Mouse (Mus musculus): ENCODE results near the gene Amdhd1.
A peak's percentile ranks its signal among the peaks of the same experiment; 100 is the strongest.

Amdhd1 gene

DNA sequence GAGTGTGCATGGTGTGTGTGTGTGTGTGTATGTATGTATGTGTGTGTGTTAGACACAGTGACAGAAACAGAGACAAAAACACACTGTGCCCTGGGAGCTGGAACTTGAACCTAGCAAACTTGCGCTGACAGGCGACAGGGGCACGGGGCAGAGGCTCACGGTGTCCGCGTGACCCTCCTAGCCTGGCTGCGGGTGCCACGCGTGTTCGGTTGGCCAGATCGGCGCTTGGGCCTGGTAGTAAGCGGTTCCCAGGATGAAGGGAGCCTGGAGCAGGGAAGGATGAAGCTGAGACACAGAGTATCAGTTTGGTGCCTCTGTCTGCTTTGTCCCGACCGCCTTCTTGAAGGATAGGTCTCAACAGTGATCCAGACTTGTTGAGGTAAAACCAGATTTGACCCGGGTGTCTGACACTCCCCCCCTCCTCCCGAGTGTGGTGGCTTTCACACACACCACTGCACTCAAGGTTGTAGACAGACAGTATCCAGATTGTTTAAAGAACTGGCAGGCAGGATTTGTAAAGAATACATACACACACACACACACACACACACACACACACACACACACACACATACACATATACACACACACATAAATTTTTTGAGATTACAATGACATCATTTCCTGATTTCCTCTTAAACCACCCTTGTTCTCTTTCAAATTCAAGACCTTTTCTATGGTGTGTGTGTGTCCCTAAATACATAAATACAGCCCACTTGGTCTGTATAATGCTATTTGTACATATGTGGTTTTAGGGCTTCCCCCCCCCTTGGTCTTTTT lies 788 bp upstream of the Amdhd1 start, which contains the start of gene Ccdc38:
Ccdc38 (plus strand) TSS at position 202 of the 780 bp plus-strand sequence.
- no peak for DNase-seq (ENCODE audit: low spot score)

DNA sequence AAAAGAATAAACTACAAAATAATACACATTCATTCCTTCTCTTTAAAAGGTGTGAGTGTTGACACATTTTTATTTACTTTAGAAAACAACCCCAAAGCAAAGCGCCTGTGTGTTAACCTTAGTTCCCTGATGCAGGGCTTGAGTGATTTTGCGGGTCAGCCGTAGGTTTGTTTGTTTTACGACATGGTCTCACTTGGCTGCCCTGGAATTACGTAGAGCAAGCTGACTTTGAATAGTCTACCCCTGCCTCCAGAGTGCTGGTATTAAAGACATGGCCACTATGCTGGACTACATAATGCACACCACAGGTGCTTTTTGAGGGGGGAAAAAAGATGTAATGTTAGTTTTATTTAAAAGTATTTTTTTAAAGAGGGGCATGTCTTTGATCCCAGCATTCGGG lies 1.0 kb downstream of the Amdhd1 start:
- no peak for DNase-seq (ENCODE audit: low spot score)

DNA sequence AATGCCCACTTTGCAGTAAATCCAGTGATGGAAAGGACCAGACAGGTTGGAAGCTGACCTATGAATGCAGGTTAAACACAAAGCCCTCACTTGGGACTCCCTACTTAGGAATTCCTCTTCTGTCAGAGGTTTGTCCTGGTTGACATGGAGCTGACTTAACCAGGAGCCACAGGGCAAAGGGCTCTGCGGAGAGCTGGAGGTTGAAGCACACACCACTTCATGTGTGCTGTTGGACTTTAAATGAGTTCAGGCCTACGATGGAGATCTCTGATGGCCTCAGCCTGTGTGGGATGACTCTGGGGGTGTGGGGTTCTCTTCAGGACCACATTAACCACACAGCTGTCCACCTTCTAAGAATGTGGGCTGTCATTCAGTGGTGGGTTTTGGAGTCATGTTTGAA lies 1.5 kb downstream of the Amdhd1 start:
- DNase-seq (ENCODE audit: low spot score): no peak

DNA sequence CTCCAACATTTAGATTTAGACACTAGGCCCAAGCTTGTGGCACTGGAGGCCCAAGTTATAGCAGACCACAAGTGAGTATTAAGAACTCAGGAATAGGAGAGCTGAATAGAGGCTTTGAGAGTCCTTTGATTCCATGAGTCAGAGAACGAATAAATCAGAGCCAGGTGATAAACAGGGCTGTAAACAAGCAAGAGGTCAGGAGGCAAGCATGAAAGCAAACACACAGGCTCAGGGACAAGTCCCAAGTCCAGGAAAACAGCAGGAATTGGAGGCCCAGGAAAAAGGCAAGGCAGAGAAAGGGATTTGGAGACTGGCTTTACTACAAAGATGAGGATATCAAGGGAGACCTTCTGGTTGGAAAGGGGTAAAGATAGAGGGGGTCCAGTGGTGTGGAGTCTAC lies 14.5 kb downstream of the Amdhd1 start:
- DNase-seq (ENCODE audit: low spot score): no peak

DNA sequence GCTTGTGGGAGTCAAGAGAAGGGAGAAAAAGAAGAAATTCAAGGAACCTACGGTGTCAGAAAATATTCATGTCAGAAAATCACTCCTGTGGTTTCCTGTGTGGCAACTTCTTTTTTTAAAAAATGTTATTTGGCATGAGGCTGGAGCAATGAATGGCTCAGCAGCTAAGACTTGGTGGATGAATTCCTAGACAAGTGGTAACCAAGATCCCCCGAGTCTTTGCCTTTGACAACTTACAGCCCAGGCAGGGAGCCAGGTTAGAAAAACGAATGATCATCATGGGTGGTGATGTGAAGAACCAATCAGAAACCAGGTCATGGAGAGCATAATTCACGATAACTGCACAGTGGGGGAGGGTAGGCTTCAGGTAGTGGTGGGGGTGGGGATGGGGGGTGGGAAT lies 18.8 kb downstream of the Amdhd1 start:
- DNase-seq (ENCODE audit: low spot score): no peak

DNA sequence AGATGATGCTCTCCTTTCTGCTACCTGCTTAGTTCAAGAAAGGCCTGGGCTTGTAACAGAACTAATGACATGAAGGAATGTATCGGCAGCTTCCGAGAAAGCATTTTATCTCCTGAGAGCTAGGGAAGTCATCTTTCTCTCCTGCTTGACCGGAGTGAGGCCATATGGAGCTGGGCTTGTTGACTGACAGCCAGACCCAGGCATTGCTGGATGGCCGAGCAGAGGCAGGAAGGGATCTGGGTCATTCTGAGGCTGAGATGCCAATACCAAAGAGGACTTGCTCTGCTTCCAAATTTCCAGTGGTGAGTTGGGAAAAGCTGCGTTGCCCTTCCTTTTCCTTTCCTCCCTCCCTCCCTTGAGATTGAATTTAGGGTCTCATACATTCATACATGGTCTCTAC lies 20.1 kb downstream of the Amdhd1 start:
- no peak for DNase-seq (ENCODE audit: low spot score)

DNA sequence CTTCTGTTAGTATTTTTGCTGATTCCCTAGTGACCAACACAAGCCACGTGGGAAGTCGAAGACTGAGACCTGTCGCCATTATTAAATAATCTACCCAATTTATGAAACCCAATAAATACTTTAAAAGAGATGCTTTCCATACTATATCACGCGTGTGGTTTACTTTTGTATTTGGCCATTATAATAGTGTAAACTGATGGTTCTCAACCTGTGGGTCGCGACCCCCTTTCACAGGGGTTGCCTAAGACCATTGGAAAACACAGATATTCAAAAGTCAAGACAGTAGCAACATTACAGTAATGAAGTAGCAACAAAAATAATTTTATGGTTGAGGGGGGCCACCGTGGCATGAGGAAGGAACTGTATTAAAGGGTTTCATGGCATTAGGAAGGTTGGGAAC lies 20.7 kb downstream of the Amdhd1 start:
- DNase-seq (ENCODE audit: low spot score): no peak

DNA sequence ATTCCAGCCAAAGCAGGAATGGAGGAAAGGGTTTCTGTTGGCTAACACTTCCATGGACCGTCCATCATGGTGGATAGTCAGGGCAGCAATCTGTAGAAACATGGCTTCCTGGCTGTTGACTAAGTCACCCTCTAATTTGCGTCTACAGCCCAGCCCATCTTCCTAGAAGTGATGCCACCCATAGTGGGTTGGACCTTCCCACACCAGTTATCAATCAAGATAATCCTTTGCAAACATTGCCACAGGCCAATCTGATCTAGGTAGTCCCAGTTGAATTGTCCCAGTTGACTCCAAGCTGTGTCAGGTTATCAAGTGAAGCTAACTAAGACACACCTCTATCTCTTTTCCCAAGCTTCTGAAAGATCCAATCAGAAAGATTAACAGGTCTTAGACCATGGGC lies 21.2 kb downstream of the Amdhd1 start:
- DNase-seq (ENCODE audit: low spot score): no peak

DNA sequence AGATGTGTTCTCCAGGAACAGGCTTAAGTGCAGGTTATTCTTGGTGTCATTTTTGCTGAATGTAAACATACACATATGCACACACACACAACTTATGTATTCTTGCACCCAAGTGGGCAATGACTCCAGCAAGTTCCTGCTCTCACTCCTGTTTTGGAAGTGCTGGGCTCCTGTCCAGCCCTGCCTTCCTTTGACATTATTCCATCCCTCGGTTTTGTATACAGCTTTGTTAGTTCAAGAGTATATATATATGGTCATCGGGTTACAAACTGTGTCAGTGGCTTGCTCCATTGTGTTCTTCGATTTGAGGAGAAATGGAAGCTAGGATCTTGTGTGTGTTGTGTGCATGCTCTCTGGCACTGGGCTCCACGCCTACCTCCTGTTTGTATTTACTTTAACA lies 21.6 kb downstream of the Amdhd1 start:
- no peak for DNase-seq (ENCODE audit: low spot score)

DNA sequence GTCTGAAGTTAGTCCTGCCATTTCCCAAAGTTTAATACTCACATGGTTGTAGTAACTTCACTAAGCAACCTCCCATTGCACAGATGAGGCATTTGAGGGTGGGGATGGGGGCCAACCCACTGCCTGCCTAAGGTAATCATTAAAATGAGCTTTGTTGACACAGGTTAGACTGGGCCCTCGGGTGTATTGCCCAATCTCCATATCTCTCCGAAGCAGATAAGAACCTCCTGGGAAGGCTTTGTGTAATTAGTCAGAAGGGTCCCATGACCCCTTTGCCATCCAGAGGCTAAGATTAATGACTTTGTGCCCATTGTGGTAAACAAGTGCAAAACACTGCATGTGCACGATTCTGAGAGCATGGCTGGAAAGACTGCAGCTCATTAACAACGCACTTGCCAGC lies 22.1 kb downstream of the Amdhd1 start:
- no peak for DNase-seq (ENCODE audit: low spot score)

DNA sequence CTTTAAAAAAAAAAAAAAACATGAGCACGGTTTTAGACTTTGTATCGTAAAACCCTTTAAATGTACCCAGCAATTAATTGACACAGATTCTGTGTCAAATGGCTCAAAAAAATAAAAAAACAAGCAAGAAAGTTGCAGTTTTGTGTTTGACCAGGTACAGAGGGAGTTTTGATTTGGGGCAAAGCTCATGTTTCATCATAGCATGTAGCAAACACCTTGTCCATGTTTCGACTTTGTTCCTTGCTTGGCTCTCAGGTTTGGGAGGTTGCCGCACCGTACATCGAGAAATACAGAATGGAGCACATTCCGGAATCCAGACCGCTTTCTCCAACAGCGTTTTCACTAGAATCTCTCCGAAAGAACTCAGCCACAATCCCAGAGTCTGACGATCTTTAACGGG lies 23.9 kb downstream of the Amdhd1 start:
- no peak for DNase-seq (ENCODE audit: low spot score)

DNA sequence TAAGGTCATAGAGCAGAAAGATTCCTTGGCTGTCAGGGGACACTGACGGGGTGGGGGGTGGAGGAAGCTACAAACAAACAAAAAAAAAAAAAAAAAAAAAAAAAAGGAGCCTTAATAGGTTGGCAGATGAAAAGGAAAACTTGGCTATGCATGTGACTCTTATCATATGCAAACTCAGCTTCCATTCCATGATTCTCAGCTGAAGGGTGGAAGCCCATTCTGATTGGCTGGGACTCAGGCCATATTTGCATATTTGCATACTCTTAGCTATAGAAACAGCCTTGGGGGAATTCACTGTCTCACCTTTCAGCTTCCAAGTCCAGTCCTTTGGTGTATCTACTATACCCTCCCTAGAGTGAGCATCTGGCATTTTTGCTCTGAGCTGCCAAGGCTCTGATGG lies 24.4 kb downstream of the Amdhd1 start:
- no peak for DNase-seq (ENCODE audit: low spot score)

DNA sequence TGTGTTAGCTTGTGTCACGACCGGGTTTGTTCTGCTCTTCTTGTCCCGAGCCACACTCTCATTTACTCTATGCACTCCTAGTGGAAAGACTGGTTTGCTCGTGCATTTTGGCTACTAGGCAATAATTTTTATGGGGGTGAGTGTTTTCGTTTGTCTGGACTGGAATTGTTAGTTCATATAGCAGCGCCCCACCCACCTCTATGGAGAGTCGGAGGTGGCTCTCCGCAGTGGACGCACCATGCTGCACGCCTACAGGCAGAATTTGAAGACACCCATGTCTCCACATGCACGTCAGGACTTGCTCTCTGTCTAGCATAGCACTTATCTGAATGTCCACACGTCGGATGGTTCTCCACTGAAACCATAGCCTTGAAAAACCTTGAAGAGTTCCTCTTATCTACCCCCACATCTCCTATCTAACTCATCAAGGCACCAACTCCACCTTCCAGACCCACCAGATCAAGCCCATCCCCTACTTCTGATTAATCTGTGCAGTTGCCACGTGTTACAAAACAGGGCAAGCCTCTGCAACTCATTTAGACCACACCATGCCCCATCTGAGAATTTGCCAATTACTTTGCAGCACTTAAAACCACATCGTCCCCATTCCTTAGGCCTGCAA lies 30.2 kb downstream of the Amdhd1 start:
- DNase-seq (ENCODE audit: low spot score): no peak

DNA sequence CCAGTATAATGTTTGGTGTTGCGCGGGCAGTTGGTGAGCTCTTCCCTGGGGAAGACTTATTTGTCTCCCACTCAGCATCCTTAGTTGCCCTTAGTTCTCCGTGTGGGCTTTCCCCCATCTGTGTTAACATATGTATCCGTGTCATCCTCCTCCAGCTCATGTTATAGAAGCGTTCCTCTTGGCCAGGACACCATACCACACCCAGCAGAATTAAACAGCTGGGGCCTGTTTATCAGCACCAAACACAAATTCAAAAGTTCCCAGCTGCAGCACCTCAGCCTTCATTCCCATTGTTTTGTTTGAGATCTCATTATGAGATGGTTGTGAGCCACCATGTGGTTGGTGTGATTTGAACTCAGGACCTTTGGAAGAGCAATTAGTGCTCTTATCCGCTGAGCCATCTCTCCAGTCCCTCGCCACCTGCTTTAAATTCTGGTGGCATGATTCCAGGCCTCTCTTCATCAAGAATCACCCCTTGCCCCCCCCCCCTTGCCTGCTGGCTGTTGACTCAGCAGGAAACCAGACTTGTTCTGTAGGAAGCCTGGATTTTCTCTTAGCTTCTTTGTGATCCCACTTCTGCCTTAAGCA lies 31.4 kb downstream of the Amdhd1 start:
- DNase-seq (ENCODE audit: low spot score): no peak

DNA sequence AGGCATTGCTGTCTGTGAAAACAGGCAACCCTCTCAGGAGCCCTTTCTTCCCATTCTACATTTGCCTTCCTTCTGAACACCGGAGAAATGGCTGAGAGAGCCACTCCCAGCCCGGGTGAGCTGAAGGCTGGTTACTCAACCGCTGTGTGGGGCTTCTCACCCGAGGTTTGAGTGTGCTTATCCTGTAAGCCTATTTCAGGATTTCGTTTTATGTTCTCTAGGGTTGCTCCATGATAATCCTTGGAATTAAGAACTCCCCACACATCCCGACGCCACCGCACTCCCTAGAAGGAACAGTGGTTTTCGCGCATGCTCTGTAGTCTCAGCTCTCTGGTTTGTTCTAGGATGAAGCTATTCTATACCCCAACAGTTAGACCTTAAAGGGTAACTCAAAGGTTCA lies 38.5 kb downstream of the Amdhd1 start:
- no peak for DNase-seq (ENCODE audit: low spot score)

DNA sequence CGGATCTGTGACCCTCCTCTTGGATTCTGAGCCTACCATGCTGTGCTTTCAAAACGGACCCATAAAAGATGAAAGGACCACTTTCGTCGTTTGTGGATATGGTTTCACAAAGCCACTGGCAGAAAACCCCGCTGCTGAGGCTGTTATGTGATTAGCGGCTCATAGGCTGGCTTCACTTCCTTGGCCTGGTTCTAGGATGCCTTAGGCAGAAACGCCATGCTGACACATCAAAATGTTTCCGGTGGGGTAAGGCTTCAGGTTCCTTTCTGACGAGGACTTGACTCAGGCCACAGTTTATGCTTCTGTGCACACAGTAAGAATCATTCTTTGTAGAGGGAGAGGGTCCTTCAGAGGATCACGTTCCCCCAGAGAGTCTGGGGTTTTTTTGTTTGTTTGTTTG lies 39.0 kb downstream of the Amdhd1 start:
- DNase-seq (ENCODE audit: low spot score): no peak

DNA sequence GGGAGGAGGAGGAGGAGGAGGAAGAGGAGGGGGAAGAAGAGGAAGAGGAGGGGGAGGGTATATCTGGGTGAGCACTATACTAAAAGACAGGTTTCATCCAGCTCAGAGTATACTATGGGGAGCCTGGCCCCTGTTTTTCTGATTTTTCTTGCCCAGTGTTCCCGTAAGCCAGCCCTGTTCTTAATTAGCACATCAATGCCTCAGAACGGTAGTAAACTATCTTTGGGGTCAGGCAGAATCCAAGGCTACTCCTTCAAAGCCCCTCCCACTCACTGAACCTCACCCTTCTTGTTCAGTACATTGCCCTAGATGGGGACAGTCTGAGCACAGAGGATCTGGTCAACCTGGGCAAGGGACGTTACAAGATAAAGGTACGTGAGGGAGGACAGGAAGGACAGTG lies 49.4 kb downstream of the Amdhd1 start:
- no peak for DNase-seq (ENCODE audit: low spot score)

DNA sequence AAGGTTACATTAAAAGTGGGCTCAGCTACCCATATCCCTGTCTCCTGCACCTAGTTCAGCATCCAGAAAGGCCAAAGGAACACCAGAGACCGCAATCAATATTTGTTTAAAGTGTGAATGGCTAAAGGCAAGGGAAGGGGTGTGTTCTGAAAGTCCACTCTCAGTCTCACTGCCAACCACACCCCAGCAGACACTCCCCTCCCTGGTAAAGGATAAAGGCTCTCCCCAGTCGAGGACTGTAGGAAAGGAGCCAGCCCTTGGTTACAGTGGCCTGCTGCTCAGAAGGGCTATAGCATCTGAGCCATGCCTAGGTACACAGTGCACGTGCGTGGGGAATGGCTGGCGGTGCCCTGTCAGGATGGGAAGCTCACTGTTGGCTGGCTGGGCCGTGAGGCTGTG lies 51.0 kb downstream of the Amdhd1 start:
- no peak for DNase-seq (ENCODE audit: low spot score)

DNA sequence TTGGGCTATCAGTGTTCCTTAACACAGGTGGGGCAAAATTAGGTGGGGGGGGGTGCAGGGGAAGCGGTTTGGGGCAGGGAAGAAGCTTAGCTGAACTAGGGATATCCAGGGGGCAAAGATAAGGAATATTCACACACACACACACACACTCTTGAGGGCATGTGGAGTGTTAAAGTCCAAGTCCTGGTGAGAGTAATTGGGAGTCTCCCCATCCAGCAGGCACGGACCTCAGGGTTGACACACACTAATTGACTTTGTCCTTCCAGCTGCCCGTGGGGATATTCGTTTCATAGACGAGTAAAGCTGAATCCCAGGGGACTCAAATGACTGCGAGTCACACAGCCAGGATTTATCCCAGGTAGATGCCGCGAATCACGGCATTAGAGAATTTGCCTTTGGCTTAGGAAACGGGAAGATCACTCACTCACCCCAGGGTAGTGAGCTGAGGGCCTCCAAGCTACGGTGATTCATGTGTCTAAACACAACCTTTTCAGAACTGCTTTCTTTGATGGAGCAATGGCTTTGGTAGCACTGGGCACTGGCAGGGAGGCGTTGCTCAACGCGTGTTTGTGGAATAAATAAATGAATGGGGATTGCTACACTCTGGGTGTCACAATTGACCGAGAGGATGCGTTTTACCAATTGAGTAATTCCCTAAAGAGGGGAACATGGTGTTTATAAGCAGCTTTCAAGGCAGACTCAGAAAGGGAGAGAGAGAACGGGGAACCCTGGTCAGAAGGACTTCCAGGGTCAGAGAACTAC lies 51.6 kb downstream of the Amdhd1 start, which contains the start of gene Hal:
Hal (plus strand) TSS at position 703 of the 762 bp plus-strand sequence.
- no peak for DNase-seq (ENCODE audit: low spot score)

DNA sequence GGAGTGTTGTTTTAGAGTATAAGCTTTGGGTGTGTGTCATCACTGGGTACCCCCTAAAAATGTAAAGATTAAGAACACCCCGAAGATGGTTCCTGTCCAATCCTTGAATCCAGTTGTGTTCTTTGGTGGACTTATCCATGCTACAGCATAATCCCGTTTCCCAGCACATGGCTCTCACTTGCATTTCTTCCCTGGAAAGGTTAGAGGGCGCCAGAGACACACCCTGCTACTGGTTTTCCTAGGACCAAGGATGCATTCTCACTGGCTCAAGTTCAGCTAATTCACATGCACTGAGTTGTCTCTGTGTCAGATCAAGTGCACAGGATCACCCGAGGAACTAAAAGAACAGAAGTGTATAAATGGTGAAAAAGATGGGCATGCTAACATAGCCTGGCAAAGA lies 53.2 kb downstream of the Amdhd1 start:
- DNase-seq (ENCODE audit: low spot score): no peak

DNA sequence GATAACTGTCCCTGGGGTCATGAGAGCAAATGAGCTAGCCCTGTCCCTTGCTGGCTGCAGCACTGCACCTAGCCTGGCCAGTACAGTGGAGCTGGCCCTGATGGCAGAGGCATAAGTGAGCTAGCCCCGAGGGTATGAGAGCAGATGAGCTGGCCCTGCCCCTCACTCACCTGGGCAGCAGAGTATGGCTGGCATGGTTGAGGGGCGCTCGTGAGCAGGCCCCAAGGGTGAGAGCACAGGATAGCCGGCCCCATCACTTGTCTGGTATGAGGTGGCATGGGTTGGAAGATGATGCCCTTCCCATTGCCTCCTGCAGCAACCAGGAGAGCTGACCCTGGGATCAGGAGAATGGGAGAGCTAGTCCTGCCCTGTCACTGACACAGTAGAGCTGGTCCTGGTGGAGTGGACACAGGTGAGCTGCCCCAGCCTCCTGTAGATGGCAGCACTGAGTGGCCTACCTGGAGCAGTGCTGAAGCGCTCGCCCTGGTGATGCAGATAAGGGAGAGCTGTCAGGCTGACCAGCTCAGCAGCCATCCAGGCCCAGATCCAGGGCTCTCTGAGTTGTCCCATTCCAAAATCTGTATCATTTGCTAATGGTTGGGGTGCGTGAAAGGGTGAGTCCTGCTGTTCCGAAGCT lies 54.7 kb downstream of the Amdhd1 start:
- DNase-seq (ENCODE audit: low spot score): peak; percentile 64

DNA sequence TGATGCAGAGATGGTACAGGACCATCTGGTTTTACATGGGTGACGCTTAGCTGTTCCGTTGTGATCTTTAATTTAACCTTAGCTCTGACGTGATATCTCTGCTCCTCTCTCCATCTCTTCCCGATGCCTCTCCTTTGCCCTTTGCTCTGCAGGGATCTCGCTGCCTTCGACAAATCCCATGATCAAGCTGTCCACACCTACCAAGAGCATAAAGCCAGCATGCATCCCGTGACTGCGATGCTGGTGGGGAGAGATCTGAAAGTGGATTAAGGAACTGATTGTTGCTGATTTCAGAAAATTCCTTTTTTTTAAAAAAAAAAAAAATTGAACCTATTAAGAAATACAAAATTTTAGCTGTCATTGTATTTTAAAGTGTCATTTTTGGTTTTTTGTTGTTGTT lies 55.3 kb downstream of the Amdhd1 start:
- DNase-seq (ENCODE audit: low spot score): no peak

Measured in urinary bladder, postnatal 25 days (tissue).